Mouse (Mus musculus) spleen, adult 2 months (tissue): ENCODE measurements around the gene Runx1. TPM values are rescaled to one million over a fixed set of nuclear protein-coding genes. Genes with fewer than 3 reads are reported as not detected.

Experiments used
- DNase-seq, 2 experiments: peaks; one replicate each; pipeline versions ENCODE4 v3.0.0 to v3.0.0-alpha.2; 2012 to 2021; ENCODE audit warnings: low spot score in 2 of 2, low read depth in 1 of 2
- H3K27ac ChIP-seq: fragments of 200-500 bp; 2 replicates; pipeline ENCODE4 v1.5.1; 2012; ENCODE audit warnings: low read length, inconsistent platforms; ENCODE audit not compliant: insufficient read depth
- H3K27me3 ChIP-seq: fragments of 200-500 bp; 2 replicates; pipeline ENCODE4 v1.6.1; 2012; ENCODE audit warnings: mild to moderate bottlenecking, moderate library complexity, low read length, inconsistent platforms; ENCODE audit not compliant: control insufficient read depth, insufficient read depth
- H3K36me3 ChIP-seq: fragments of 200-500 bp; 2 replicates; pipeline ENCODE4 v1.6.1; 2012; ENCODE audit warnings: mild to moderate bottlenecking, low read length, inconsistent platforms; ENCODE audit not compliant: control insufficient read depth, insufficient read depth
- H3K4me1 ChIP-seq: fragments of 200-500 bp; 2 replicates; pipeline ENCODE4 v1.6.1; 2011; ENCODE audit warnings: inconsistent platforms; ENCODE audit not compliant: control insufficient read depth, insufficient read depth, insufficient read length
- H3K4me3 ChIP-seq: fragments of 200-500 bp; 2 replicates; pipeline ENCODE4 v1.5.1; 2011; ENCODE audit warnings: mild to moderate bottlenecking, inconsistent platforms; ENCODE audit not compliant: insufficient read depth, insufficient read length; ENCODE audit errors: extremely low read depth
- CTCF ChIP-seq: fragments of 200-500 bp; IDR thresholded peaks from 2 replicates; pipeline ENCODE4 v1.5.1; 2011; ENCODE audit warnings: mild to moderate bottlenecking, inconsistent platforms; ENCODE audit not compliant: insufficient read depth, insufficient read length, insufficient replicate concordance; ENCODE audit errors: extremely low read depth
- POLR2A ChIP-seq: fragments of 200-500 bp; IDR thresholded peaks from 2 replicates; pipeline ENCODE4 v1.6.1; 2011; ENCODE audit warnings: low read depth, low read length, inconsistent platforms
- WGBS: fragments of 180-500 bp; shearing (Covaris S2); methylation state at CpG from one replicate; pipeline ENCODE4 v1.1.7; 2018; 5-methylcytosine and 5-hydroxymethylcytosine counted together
- polyA plus RNA-seq: library from polyadenylated mRNA; depleted of rRNA; stranded (reverse); fragments of >200 nt; gene quantifications from 2 replicates; pipeline ENCODE4 v1.2.3, GENCODE M21; 2012

Gene Runx1
- polyA plus RNA-seq, 1 experiment: 26.7 TPM

DNA sequence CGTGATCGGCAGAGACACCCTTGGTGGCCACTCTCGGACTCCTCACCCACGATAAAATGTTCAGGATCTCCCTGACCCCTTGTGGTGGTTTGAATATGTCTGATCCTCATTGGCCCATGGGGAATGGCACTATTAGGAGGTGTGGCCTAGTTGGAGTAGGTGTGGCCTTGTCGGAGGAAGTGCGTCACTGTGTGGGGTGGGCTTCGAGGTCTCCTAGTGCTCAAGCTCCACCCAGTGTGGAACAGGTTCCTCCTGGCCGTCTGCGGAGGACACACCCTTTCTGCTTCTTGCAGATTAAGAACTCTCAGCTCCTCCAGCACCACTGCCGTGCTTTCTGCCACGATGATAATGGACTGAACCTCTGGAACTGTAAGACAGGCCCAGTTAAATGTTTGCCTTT, 254.7 kb downstream of the Runx1 start:
- H3K27me3 ChIP-seq: no peaks in the 10 kb centered on the region
- no peak overlapping the region for H3K4me3 ChIP-seq
- no peak overlapping the region for H3K27ac ChIP-seq
- TF ChIP-seq CTCF: no peak
- no peak for TF ChIP-seq POLR2A
- WGBS: 88% methylated on average over 11 of the region's 11 CpGs
- H3K4me1 ChIP-seq: peaks cover 4% of the 10 kb centered on the region; the same call in 1 of the 2 replicates
- no peak for DNase-seq
- H3K36me3 ChIP-seq: no peaks in the 10 kb centered on the region

DNA sequence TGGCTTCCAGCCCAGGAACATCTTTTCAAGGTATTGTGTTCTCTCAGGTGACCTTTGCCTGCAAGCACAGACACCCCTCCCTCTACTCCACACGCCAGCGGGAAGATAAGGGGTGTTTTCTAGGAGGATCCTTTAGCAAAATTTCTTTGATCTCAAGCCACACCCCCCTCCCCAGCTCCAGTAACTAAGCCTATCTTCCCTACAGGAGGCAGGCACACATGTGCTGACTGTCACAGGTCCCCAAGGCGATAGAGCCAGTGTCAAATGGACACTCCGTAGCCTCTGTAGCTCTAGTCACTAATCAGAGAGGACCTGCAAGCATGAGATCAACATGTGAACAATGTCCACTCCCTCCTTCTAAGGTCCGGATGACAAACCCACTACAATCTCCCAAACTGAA, 259.8 kb downstream of the Runx1 start:
- TF ChIP-seq POLR2A (no peak), CTCF (no peak)
- Histone ChIP-seq H3K36me3 (no peaks in the 10 kb centered on the region), H3K27me3 (no peaks in the 10 kb centered on the region), H3K27ac (no peak overlapping the region), H3K4me3 (no peak overlapping the region), H3K4me1 (no peaks in the 10 kb centered on the region)
- no peak for DNase-seq
- 61% methylated on average over 5 of the region's 5 CpGs for WGBS

DNA sequence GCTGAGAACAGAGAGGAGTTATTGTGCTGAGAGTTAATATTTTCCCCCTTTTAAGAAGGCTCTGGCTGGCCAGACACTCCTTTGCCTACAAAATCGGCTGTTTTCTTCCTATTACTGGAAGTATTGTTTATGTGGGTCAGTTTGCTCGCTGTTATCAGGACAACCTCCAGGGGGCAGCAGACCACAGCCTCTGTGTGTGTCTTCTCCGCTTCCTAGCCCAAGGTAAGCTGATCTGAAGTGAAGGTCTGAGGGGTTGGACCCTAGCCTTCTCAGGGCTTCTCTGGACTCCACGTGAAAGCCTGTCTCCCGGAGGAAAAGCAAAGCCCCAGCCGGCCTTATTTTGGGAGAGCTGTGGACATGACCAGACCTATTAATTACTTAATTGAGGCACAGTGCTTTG, 260.2 kb downstream of the Runx1 start:
- WGBS: 5% methylated on average over 6 of the region's 6 CpGs

DNA sequence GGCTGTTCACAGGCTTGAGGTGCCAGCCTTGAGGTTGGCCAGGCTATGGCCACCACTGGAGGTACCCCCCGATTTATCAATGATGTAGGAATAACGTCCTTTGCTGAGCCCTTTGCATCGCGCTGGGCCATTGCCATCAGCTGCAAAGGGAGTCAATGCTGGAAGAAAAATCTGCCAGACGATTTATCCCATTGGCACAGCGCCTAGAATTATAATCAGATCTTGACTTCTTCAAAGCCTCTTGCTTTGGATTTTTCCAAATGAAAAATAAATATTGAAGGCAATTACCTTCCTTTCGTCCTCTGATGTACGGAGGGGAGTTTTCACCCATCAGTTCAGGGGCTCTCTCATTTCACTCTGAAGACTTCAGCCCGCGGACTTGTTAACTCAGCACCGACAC, 260.7 kb downstream of the Runx1 start:
- H3K4me3 ChIP-seq: no peak overlapping the region
- H3K4me1 ChIP-seq: no peaks in the 10 kb centered on the region
- no peaks in the 10 kb centered on the region for H3K36me3 ChIP-seq
- no peak for TF ChIP-seq POLR2A
- no peak for TF ChIP-seq CTCF
- H3K27ac ChIP-seq: no peak overlapping the region
- H3K27me3 ChIP-seq: no peaks in the 10 kb centered on the region
- no peak for DNase-seq
- 78% methylated on average over 11 of the region's 11 CpGs for WGBS

More for the DNA sequence above, 260.2 kb downstream of the Runx1 start:
- Histone ChIP-seq H3K27ac (no peak overlapping the region), H3K4me3 (no peak overlapping the region), H3K36me3 (no peaks in the 10 kb centered on the region), H3K4me1 (no peaks in the 10 kb centered on the region), H3K27me3 (no peaks in the 10 kb centered on the region)
- TF ChIP-seq CTCF (peak; percentile 86; the same call in 1 of the 2 replicates), POLR2A (no peak)
- peak; percentile 29 to 68 for DNase-seq

DNA sequence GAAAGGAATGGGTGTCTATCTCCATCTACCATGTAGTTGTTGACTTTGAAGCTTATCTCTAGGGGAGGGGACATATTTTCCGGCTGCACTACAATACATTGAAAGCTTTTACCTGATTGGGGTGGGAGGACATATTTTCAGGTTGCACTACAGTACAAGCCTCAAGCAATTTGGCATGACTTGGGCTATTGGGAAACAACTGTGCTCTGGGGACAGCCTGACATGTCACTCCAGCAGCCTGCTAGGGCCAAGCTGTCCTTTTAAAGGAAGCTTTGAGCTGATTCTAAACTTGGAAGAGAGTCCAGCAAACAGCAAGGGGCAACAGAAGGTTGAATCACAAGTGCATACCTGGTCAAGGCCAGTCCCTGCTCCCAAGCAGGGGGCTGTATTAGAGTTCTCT, 270.9 kb downstream of the Runx1 start:
- Histone ChIP-seq H3K27me3 (0 out of 2 replicates have a peak, but pooled peaks cover 1% of the 10 kb centered on the region), H3K36me3 (no peaks in the 10 kb centered on the region), H3K4me1 (no peaks in the 10 kb centered on the region), H3K27ac (no peak overlapping the region), H3K4me3 (no peak overlapping the region)
- TF ChIP-seq CTCF (no peak), POLR2A (no peak)
- WGBS: 90% methylated on average over 1 of the region's 1 CpGs
- DNase-seq: no peak

DNA sequence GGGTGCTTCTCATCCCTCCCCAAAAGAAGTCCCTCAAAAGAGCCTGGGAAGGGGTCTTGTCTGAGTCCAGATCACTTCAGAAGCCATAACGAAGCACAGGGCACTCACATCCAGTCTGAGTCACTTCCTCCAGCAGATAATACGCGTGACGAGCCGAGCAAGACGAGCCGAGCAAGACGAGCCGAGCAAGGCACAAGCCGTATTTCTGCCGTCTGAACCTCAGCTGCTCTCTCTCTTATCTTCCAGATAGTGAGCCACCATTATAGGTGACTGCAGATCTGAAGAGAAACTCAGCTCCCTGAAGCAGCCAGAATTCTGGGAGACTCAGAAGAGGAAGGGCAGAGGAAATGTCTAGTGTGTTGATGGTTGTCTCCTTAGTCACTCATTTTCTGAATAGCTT, 273.1 kb downstream of the Runx1 start:
- no peaks in the 10 kb centered on the region for H3K36me3 ChIP-seq
- DNase-seq: no peak
- TF ChIP-seq CTCF (no peak), POLR2A (no peak)
- 0 out of 2 replicates have a peak, but pooled peaks cover 1% of the 10 kb centered on the region for H3K27me3 ChIP-seq
- no peak overlapping the region for H3K4me3 ChIP-seq
- no peak overlapping the region for H3K27ac ChIP-seq
- 39% methylated on average over 11 of the region's 11 CpGs for WGBS
- no peaks in the 10 kb centered on the region for H3K4me1 ChIP-seq

DNA sequence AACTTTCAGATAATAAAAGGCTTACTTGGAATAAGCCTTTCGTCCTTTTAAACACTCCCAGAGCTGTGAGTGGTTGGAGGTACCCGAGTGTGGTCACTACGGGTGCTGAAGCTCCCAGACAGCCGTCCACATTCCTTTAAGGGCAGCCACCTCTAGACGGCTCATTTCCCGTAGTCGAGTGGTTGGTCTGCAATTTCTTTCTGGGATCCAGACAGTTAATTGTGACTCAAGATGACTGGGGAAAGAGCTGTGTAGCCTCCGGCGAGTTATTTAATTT, 273.9 kb downstream of the Runx1 start:
- 84% methylated on average over 9 of the region's 9 CpGs for WGBS
- no peak for TF ChIP-seq POLR2A
- no peak for TF ChIP-seq CTCF
- no peaks in the 10 kb centered on the region for H3K27me3 ChIP-seq
- H3K4me3 ChIP-seq: no peak overlapping the region
- no peak for DNase-seq
- no peak overlapping the region for H3K27ac ChIP-seq
- no peaks in the 10 kb centered on the region for H3K36me3 ChIP-seq
- no peaks in the 10 kb centered on the region for H3K4me1 ChIP-seq
